Mouse (Mus musculus): Measurements from ENCODE around the gene Ptdss2.

Gene Ptdss2

DNA sequence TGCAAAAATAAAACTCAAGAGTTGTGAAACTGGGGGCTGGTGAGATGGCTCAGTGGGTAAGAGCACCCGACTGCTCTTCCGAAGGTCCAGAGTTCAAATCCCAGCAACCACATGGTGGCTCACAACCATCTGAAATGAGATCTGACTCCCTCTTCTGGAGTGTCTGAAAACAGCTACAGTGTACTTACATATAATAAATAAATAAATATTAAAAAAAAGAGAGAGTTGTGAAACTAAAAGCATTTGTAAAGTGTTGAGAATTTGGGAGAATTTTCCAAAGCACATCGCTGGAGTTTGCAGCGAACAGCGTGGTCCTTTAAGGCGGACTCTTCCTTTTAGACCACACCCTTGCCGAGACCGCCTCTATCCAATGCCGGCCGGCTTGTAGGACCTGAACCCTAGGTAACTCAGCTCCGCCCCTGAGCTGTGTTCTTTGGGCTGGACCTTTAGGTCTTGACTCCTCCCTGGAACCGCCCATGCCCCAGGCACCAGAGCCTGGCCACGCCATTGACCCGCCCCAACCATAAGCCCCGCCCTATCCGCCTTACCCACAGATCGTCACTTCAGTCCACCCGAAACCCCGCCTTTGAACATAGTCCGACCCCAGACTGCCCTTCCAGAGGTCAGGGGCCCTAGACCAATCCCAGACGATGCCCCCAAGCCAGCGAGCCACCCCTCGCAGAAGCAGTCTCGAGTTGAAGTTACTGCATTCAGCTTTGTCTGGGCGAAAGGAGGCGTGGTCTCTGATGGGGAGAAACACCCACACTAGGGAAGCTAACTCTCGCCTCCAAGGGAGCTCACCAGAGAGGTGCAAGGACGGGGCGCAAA lies 721 bp downstream of the Ptdss2 start:
- peak; percentile 93 to 94 for DNase-seq (ENCODE audit: low spot score in 2 of 2)

DNA sequence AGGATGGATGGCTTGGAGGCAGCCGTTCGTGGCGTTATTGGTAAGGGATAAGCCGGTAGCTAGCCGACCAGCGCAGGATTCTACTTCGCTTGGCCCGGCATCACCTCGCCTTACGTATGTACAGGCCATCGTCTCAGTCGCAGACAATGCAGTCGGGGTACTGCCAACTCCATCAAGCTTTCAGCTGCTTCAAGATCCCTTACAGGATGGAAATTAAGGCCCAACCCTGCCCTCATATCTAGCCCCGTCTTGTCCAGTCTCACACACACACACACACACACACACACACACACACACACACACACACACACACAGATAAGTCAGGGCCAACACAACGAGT lies 1.3 kb downstream of the Ptdss2 start:
- DNase-seq (ENCODE audit: low spot score in 2 of 2) = no peak

DNA sequence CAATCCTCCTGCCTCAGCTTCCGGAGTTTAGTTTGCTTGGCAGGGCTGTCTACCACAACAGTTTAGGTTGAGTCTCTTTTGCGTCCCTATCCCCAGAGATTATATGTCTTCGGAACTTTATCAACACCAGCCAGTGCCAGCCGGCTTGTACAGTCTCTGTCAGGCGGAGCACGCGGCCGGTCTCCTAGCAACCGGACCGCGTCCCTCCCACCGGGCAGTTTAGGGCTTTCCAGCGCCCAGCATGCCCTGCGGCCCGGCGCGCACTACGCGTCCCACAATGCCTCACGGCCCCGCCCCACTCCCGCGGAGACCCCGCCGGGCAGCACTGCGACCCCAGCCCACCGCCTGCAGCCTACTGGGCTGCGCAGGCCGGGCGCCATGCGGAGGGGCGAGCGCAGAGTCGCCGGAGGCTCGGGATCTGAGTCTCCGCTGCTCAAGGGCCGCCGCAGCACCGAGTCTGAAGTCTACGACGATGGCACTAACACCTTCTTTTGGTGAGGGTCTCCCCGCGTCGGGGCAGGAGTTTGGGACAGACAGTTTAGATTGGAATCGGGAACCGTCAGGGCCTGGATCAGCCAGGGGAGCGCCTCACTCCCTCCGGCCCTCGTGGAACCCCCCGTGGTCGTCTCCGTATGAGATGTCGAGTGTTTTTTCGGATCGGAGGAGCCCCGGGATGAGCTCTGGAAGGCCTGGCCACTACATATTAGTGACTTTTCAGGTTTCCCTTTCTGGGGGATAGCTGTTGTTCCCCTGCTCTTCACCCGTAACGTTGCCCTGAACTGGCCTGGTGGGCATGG lies 9.0 kb downstream of the Ptdss2 start:
- DNase-seq (ENCODE audit: low spot score in 2 of 2) = peak; percentile 78 to 84

- DNase-seq (ENCODE audit: low spot score in 2 of 2) = no peak
Measured at GRCm38 (mm10) chr7:141131904-141132755, 9.9 kb downstream of the Ptdss2 start.

- DNase-seq (ENCODE audit: low spot score in 2 of 2) = no peak
Measured at GRCm38 (mm10) chr7:141141326-141141725, 19.1 kb downstream of the Ptdss2 start.

DNA sequence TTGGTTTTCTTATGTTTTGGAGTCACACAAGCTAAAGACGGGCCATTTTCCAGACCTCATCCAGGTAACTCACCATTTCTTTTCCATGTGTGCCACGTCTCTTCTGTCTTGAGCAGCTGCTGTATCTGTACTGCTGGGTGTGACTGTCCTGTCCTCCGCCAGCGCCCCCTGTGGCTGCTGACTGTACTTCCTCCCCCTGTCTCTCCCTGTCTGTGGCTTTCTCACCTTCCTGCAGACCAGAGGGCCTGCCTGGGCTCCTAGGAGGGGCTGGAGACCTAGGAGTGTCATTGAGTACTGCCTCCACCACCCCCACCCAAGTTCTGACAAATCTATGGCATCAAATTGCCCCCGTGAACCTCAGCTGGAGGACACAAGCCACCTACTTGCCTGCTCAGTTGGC lies 20.9 kb downstream of the Ptdss2 start:
- peak; percentile 41 to 58 for DNase-seq (ENCODE audit: low spot score in 2 of 2)

GRCm38 (mm10) chr7:141143861-141144260 lies 21.7 kb downstream of the Ptdss2 start:
- no peak for DNase-seq (ENCODE audit: low spot score in 2 of 2)

GRCm38 (mm10) chr7:141144650-141145049 lies 22.5 kb downstream of the Ptdss2 start:
- DNase-seq (ENCODE audit: low spot score in 2 of 2) = no peak

- DNase-seq (ENCODE audit: low spot score in 2 of 2) = no peak
Measured at GRCm38 (mm10) chr7:141145403-141145802, 23.2 kb downstream of the Ptdss2 start.

GRCm38 (mm10) chr7:141146043-141146595 lies 23.9 kb downstream of the Ptdss2 start:
- DNase-seq (ENCODE audit: low spot score in 2 of 2) = no peak

- DNase-seq (ENCODE audit: low spot score in 2 of 2) = no peak
Measured at GRCm38 (mm10) chr7:141147044-141147443, 24.9 kb downstream of the Ptdss2 start.

DNA sequence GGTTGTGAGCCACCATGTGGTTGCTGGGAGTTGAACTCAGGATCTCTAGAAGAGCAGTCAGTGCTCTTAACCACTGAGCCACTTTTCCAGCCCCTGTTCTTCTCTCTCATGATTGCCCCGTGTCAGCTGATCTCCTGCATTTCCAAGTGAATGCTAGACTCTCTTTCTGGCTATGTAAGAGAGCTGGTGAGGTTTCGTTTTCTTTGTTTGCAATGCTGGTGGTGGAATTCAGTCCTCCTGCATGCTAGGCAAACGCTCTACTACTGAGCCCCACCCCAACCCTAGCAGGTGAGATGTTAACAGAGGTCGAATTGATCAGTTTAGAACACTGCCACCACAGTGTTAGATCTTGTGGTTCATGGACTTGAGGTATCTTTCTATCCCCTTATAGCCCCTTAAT lies 26.5 kb downstream of the Ptdss2 start:
- DNase-seq (ENCODE audit: low spot score in 2 of 2) = no peak

GRCm38 (mm10) chr7:141155362-141155761 lies 33.2 kb downstream of the Ptdss2 start:
- DNase-seq (ENCODE audit: low spot score in 2 of 2) = no peak

- DNase-seq (ENCODE audit: low spot score in 2 of 2) = no peak
Measured at GRCm38 (mm10) chr7:141164397-141164796, 42.2 kb downstream of the Ptdss2 start.

GRCm38 (mm10) chr7:141164850-141165249 lies 42.7 kb downstream of the Ptdss2 start:
- peak in 1 of 2 experiments; percentile 17 for DNase-seq (ENCODE audit: low spot score in 2 of 2)

DNA sequence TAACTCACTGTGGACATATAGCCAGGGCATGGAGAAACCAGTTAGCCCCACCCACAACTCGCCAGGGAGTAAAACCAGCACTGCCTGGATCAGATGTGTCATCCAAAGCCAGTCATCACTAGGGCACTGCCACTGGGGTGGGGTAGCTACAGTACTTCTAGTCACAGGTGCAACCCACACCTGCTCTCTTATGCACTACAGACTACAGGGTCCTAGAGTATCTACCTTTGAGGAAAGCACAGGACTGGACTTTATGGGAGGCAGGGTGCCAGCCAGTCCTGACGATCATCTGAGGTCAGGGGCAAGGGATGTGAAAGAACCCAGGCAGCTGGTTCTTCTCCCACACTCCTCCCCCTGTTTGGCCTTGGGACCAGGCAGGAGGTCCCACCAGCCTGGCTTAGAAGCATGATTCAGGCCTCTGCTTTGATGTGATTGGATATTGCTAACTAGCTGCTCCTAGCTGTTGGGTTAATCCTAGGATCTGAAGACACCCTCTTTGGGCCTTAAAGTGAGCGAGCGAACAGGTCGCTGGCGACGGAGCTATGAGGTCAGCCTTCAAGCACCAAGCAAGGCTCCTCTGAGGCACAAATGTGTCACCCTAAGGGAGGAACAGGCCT lies 45.8 kb downstream of the Ptdss2 start:
- DNase-seq (ENCODE audit: low spot score in 2 of 2) = no peak

DNA sequence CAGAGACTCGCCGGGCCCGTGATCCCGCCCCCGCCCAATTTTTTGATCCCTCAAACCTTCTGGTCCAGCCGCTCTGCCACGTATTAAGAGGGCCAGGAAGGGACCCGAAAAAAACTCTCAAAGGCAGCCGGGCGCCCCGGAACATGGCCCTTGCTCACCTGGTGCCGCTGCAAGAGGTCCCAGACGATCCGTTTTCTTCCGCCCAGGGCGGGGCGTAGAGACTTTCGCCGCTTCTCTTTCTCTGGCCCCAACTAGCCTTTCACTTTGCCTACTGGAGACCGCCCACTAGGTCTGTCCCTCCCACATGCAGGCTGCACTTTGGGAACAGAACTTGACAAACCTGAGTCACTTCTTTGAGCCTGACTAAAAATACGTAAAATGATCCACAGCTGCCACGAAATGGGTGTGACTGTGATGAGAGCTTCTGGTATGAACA lies 46.4 kb downstream of the Ptdss2 start:
- DNase-seq (ENCODE audit: low spot score in 2 of 2) = peak; percentile 66 to 72

- no peak for DNase-seq (ENCODE audit: low spot score in 2 of 2)
Measured at GRCm38 (mm10) chr7:141169300-141169699, 47.1 kb downstream of the Ptdss2 start.

GRCm38 (mm10) chr7:141169866-141170265 lies 47.7 kb downstream of the Ptdss2 start:
- DNase-seq (ENCODE audit: low spot score in 2 of 2) = no peak

DNA sequence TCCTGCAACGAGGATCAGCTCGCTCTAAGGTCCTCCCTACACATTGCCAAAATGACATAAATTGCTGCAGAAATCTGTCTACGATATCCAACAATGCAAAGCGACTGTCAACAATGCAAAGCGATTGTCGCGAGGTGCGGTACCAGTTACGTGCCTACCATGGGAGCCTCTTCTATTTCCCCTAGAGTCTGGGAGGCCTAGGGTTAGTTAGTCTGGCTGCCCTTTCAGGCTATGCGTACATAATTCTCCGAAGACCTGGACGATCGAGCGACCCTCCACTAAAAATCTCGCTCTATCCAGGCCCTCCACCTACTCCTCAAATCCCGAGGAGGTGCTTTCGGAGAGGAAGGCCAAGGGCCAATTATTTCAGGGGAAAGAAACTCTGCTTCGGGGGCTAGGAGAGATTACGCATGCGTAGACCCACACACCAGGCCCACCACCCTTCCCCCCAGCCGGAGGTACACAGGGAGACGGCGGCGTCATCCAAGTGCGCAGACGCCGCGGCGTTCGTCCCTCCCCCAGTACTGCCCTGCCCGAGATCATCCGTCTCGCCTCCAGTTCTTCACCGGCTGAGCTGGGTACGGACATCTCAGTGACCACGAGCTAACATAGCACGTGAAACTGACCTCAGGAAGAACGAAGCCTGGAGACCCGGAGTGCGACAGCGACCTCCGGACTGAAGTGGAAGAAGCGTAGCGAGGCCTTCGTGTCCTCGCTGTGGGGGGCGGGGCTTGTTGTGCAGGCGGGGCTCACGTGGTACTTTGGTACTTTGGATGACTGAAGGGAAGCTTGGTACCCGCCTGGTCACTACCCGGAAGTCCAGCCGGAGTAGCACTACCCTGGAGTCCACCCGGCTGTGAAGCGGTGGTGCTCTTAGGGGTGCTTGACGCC lies 50.2 kb downstream of the Ptdss2 start, which contains the start of gene Rnh1:
Gene Rnh1, minus strand, starts transcription at position 742 of the 891 bp plus-strand sequence.
- DNase-seq (ENCODE audit: low spot score in 2 of 2) = peak; percentile 86
